In genomic region chr2:135259136-135259535, GRCm38 (mm10) we compare ENCODE assay signal across 11 mouse cellular contexts.
DNase-seq lines count a peak whose midpoint lies in the region; ATAC-seq lines count a peak whose summit lies in the region.
"Had no signal": no experiment of that assay in that cellular context is flagged by ENCODE, and none has a peak within 500 bp of the region (broad histone marks: within the 10 kb centered on the region; RNA-seq: fewer than 3 reads in every experiment).

No protein-coding gene starts in this region.

- H3K9me3 ChIP-seq in heart, embryonic 10.5 days, result no peaks in the 10 kb centered on the region
- H3K9me3 ChIP-seq: liver, embryonic 15.5 days had no signal

- H3K4me1 ChIP-seq in heart, embryonic 10.5 days, result peaks cover 5% of the 10 kb centered on the region
- H3K4me1 ChIP-seq in brown adipose tissue, adult 24 weeks (ENCODE audit: control insufficient read depth, insufficient read depth, insufficient read length, low read length), result peaks cover 8% of the 10 kb centered on the region; the same call in 1 of the 2 replicates
- H3K4me1 ChIP-seq: liver, embryonic 15.5 days had no signal

- ATAC-seq in megakaryocyte-erythroid progenitor cell, adult 5-6 weeks (replicated peaks; ENCODE audit: low FRiP score, low TSS enrichment, poor library complexity, severe bottlenecking), result no peak

- DNase-seq in heart, adult 18-20 months, result peak; percentile 53 to 81
- no peak for DNase-seq in heart, embryonic 10.5 days (ENCODE audit: low spot score)
- peak; percentile 79 for DNase-seq in heart, adult 8-10 months (ENCODE audit: low spot score)
- DNase-seq in kidney, postnatal 25 days, result peak; percentile 72 to 78
- no peak for DNase-seq in urinary bladder, postnatal 10 days (ENCODE audit: low spot score)
- DNase-seq in layer of hippocampus, adult 8-10 months (ENCODE audit: low spot score in 2 of 2), result no peak
- DNase-seq: spleen, adult 18-20 months had no signal

- WGBS in heart, embryonic 10.5 days, result 79% methylated on average over 3 of the region's 3 CpGs

- no peak overlapping the region for H3K27ac ChIP-seq in heart, embryonic 10.5 days
- H3K27ac ChIP-seq in brown adipose tissue, adult 24 weeks (replicated peaks; ENCODE audit: low read depth, low read length), result peak overlapping the region; percentile 74
- H3K27ac ChIP-seq: left cerebral cortex, adult 2 months; liver, embryonic 15.5 days had no signal

- no peak overlapping the region for H3K4me3 ChIP-seq in heart, embryonic 10.5 days
- H3K4me3 ChIP-seq in brown adipose tissue, adult 24 weeks (ENCODE audit: insufficient read depth, low read depth, low read length), result no peak overlapping the region
- H3K4me3 ChIP-seq: left cerebral cortex, adult 2 months; liver, embryonic 15.5 days had no signal

- H3K27me3 ChIP-seq in heart, embryonic 10.5 days (ENCODE audit: insufficient read depth, poor library complexity, severe bottlenecking), result no peaks in the 10 kb centered on the region
- H3K27me3 ChIP-seq: liver, embryonic 15.5 days had no signal

- H3K36me3 ChIP-seq in heart, embryonic 10.5 days, result no peaks in the 10 kb centered on the region
- H3K36me3 ChIP-seq: liver, embryonic 15.5 days had no signal

Comparison
In these comparisons a context has a peak if more than half of its experiments do, and no peak if none do; other contexts are left out.
1. DNase-seq: peak in heart, adult 18-20 months (2 of 2), heart, adult 8-10 months (single experiment) and kidney, postnatal 25 days (2 of 2); none in heart, embryonic 10.5 days (single experiment), urinary bladder, postnatal 10 days (single experiment) and layer of hippocampus, adult 8-10 months (0 of 2).